Mouse (Mus musculus) hindbrain, embryonic 13.5 days (tissue): ENCODE results near the gene Cdk17. TPM values are rescaled to one million over a fixed set of nuclear protein-coding genes. Genes with fewer than 3 reads are reported as not detected.

Experiments
- ATAC-seq: fragments of 200-750 bp; cut with Nextera tagmentation; 2 replicates; pipeline ENCODE4 v1.8.0; 2017; ENCODE audit warnings: moderate TSS enrichment; ENCODE audit not compliant: low FRiP score
- H3K27ac ChIP-seq: fragments of 300-500 bp; sonication (generic); 2 replicates; pipeline ENCODE4 v1.5.1; 2015; ENCODE audit warnings: inconsistent platforms, mild to moderate bottlenecking, moderate library complexity
- H3K27me3 ChIP-seq: fragments of 300-500 bp; sonication (generic); 2 replicates; pipeline ENCODE4 v1.6.1; 2015; ENCODE audit warnings: mild to moderate bottlenecking, inconsistent platforms
- H3K36me3 ChIP-seq: fragments of 300-500 bp; sonication (generic); 2 replicates; pipeline ENCODE4 v1.6.1; 2015; ENCODE audit warnings: mild to moderate bottlenecking, inconsistent platforms
- H3K4me1 ChIP-seq: fragments of 300-500 bp; sonication (generic); replicated peaks from 2 replicates; pipeline ENCODE4 v1.6.1; 2015; ENCODE audit warnings: inconsistent platforms
- H3K4me2 ChIP-seq: fragments of 300-500 bp; sonication (generic); 2 replicates; pipeline ENCODE4 v1.6.1; 2015; ENCODE audit warnings: inconsistent platforms, mild to moderate bottlenecking, moderate library complexity
- H3K4me3 ChIP-seq: fragments of 300-500 bp; sonication (generic); 2 replicates; pipeline ENCODE4 v1.5.1; 2015; ENCODE audit warnings: mild to moderate bottlenecking, inconsistent platforms
- H3K9ac ChIP-seq: fragments of 300-500 bp; sonication (generic); 2 replicates; pipeline ENCODE4 v1.6.1; 2015; ENCODE audit warnings: mild to moderate bottlenecking, inconsistent platforms
- H3K9me3 ChIP-seq: fragments of 300-500 bp; sonication (generic); 2 replicates; pipeline ENCODE4 v1.6.1; 2016; ENCODE audit warnings: inconsistent platforms
- WGBS: fragments of 180-500 bp; shearing (Covaris S2); methylation state at CpG from one replicate; pipeline ENCODE4 v1.1.7; 2015; 5-methylcytosine and 5-hydroxymethylcytosine counted together
- polyA plus RNA-seq: library from polyadenylated mRNA; unstranded; fragments of >200 nt; fragmentation: Nextera tagmentation; extraction: Ambion mirVana; gene quantifications from 2 replicates; pipeline ENCODE4 v1.2.1, GENCODE M21; 2015

Cdk17 gene
- 40.6 and 47.8 TPM in 2 replicates for polyA plus RNA-seq

- WGBS: under 1% methylated on average over 97 of the region's 97 CpGs
- H3K4me2 ChIP-seq: peak within 1 kb of the TSS; percentile 76
Measured at GRCm38 (mm10) chr10:93160807-93161510, at the start of gene Cdk17. Cdk17 (plus strand) TSS chr10:93160875.

GRCm38 (mm10) chr10:93111412-93111811, 49.3 kb upstream of the Cdk17 start:
- Histone ChIP-seq H3K9ac (no peak overlapping the region), H3K4me2 (no peak overlapping the region), H3K9me3 (no peaks in the 10 kb centered on the region), H3K27me3 (no peaks in the 10 kb centered on the region), H3K4me1 (no peaks in the 10 kb centered on the region), H3K4me3 (no peak overlapping the region), H3K27ac (no peak overlapping the region), H3K36me3 (no peaks in the 10 kb centered on the region)
- WGBS: 43% methylated on average over 8 of the region's 8 CpGs
- ATAC-seq: no peak

More at GRCm38 (mm10) chr10:93160807-93161510, at the start of gene Cdk17:
- no peaks in the 10 kb centered on the region for H3K9me3 ChIP-seq
- H3K9ac ChIP-seq: peak within 1 kb of the TSS; percentile 99
- H3K27me3 ChIP-seq: no peaks in the 10 kb centered on the region
- H3K4me1 ChIP-seq: peaks cover 31% of the 10 kb centered on the region
- no peaks in the 10 kb centered on the region for H3K36me3 ChIP-seq
- H3K27ac ChIP-seq: peak within 1 kb of the TSS; percentile 99
- peak; percentile 69 for ATAC-seq
- peak within 1 kb of the TSS; percentile 97 for H3K4me3 ChIP-seq

- H3K4me1 ChIP-seq: no peaks in the 10 kb centered on the region
- H3K27ac ChIP-seq: no peak overlapping the region
- no peak for ATAC-seq
- H3K9ac ChIP-seq: no peak overlapping the region
- no peaks in the 10 kb centered on the region for H3K9me3 ChIP-seq
- H3K27me3 ChIP-seq: no peaks in the 10 kb centered on the region
- whole genome bisulfite sequencing: 95% methylated on average over 6 of the region's 6 CpGs
- H3K4me3 ChIP-seq: no peak overlapping the region
- H3K36me3 ChIP-seq: no peaks in the 10 kb centered on the region
- H3K4me2 ChIP-seq: no peak overlapping the region
Measured at GRCm38 (mm10) chr10:93112021-93112420, 48.7 kb upstream of the Cdk17 start.

- H3K27ac ChIP-seq: no peak overlapping the region
- no peak for ATAC-seq
- H3K4me3 ChIP-seq: no peak overlapping the region
- 90% methylated on average over 8 of the region's 8 CpGs for WGBS
- H3K9me3 ChIP-seq: no peaks in the 10 kb centered on the region
- H3K36me3 ChIP-seq: no peaks in the 10 kb centered on the region
- no peak overlapping the region for H3K9ac ChIP-seq
- no peaks in the 10 kb centered on the region for H3K4me1 ChIP-seq
- H3K27me3 ChIP-seq: no peaks in the 10 kb centered on the region
- H3K4me2 ChIP-seq: no peak overlapping the region
Measured at GRCm38 (mm10) chr10:93113968-93114367, 46.7 kb upstream of the Cdk17 start.

- Histone ChIP-seq H3K4me3 (no peak overlapping the region), H3K36me3 (no peaks in the 10 kb centered on the region), H3K27ac (no peak overlapping the region), H3K4me2 (no peak overlapping the region), H3K9me3 (no peaks in the 10 kb centered on the region), H3K4me1 (no peaks in the 10 kb centered on the region), H3K27me3 (no peaks in the 10 kb centered on the region), H3K9ac (no peak overlapping the region)
- no peak for ATAC-seq
- 67% methylated on average over 1 of the region's 1 CpGs for WGBS
Measured at GRCm38 (mm10) chr10:93114782-93115181, 45.9 kb upstream of the Cdk17 start.

GRCm38 (mm10) chr10:93115743-93116142, 44.9 kb upstream of the Cdk17 start:
- Histone ChIP-seq H3K36me3 (no peaks in the 10 kb centered on the region), H3K4me2 (no peak overlapping the region), H3K27ac (no peak overlapping the region), H3K9me3 (no peaks in the 10 kb centered on the region), H3K27me3 (no peaks in the 10 kb centered on the region), H3K4me3 (no peak overlapping the region), H3K4me1 (no peaks in the 10 kb centered on the region), H3K9ac (no peak overlapping the region)
- ATAC-seq: no peak
- 100% methylated on average over 1 of the region's 1 CpGs for WGBS

- Histone ChIP-seq H3K36me3 (no peaks in the 10 kb centered on the region), H3K9me3 (no peaks in the 10 kb centered on the region), H3K4me2 (no peak overlapping the region), H3K27ac (no peak overlapping the region), H3K4me1 (no peaks in the 10 kb centered on the region), H3K27me3 (no peaks in the 10 kb centered on the region), H3K9ac (no peak overlapping the region), H3K4me3 (no peak overlapping the region)
- ATAC-seq: no peak
- WGBS: 92% methylated on average over 3 of the region's 3 CpGs
Measured at GRCm38 (mm10) chr10:93116636-93117035, 44.0 kb upstream of the Cdk17 start.

- WGBS: 69% methylated on average over 5 of the region's 5 CpGs
Measured at GRCm38 (mm10) chr10:93119809-93120208, 40.9 kb upstream of the Cdk17 start.

GRCm38 (mm10) chr10:93121262-93121860, 39.3 kb upstream of the Cdk17 start:
- Histone ChIP-seq H3K27me3 (no peaks in the 10 kb centered on the region), H3K27ac (no peak overlapping the region), H3K9me3 (no peaks in the 10 kb centered on the region), H3K4me3 (no peak overlapping the region), H3K4me1 (peaks cover 3% of the 10 kb centered on the region; the same call in 1 of the 2 replicates), H3K4me2 (no peak overlapping the region), H3K36me3 (no peaks in the 10 kb centered on the region), H3K9ac (no peak overlapping the region)
- no peak for ATAC-seq
- 92% methylated on average over 6 of the region's 6 CpGs for WGBS

More at GRCm38 (mm10) chr10:93119809-93120208, 40.9 kb upstream of the Cdk17 start:
- H3K27me3 ChIP-seq: no peaks in the 10 kb centered on the region
- H3K9ac ChIP-seq: no peak overlapping the region
- no peaks in the 10 kb centered on the region for H3K9me3 ChIP-seq
- H3K36me3 ChIP-seq: no peaks in the 10 kb centered on the region
- no peak for ATAC-seq
- H3K4me2 ChIP-seq: no peak overlapping the region
- peak overlapping the region; percentile 59 for H3K27ac ChIP-seq
- peaks cover 3% of the 10 kb centered on the region; the same call in 1 of the 2 replicates for H3K4me1 ChIP-seq
- H3K4me3 ChIP-seq: no peak overlapping the region

GRCm38 (mm10) chr10:93122399-93123184, 38.1 kb upstream of the Cdk17 start:
- peaks cover 3% of the 10 kb centered on the region; the same call in 1 of the 2 replicates for H3K4me1 ChIP-seq
- WGBS: 58% methylated on average over 12 of the region's 12 CpGs
- ATAC-seq: no peak
- no peaks in the 10 kb centered on the region for H3K27me3 ChIP-seq
- H3K4me3 ChIP-seq: no peak overlapping the region
- H3K4me2 ChIP-seq: no peak overlapping the region
- no peak overlapping the region for H3K9ac ChIP-seq
- peak overlapping the region; percentile 48; the same call in 1 of the 2 replicates for H3K27ac ChIP-seq
- H3K36me3 ChIP-seq: no peaks in the 10 kb centered on the region
- no peaks in the 10 kb centered on the region for H3K9me3 ChIP-seq

- Histone ChIP-seq H3K9ac (no peak overlapping the region), H3K36me3 (no peaks in the 10 kb centered on the region), H3K4me1 (peaks cover 3% of the 10 kb centered on the region; the same call in 1 of the 2 replicates), H3K9me3 (no peaks in the 10 kb centered on the region), H3K27me3 (no peaks in the 10 kb centered on the region), H3K27ac (no peak overlapping the region), H3K4me2 (no peak overlapping the region), H3K4me3 (no peak overlapping the region)
- WGBS: 78% methylated on average over 4 of the region's 4 CpGs
- no peak for ATAC-seq
Measured at GRCm38 (mm10) chr10:93123310-93123709, 37.4 kb upstream of the Cdk17 start.

GRCm38 (mm10) chr10:93123957-93124613, 36.6 kb upstream of the Cdk17 start:
- Histone ChIP-seq H3K4me2 (no peak overlapping the region), H3K4me3 (no peak overlapping the region), H3K4me1 (peaks cover 3% of the 10 kb centered on the region; the same call in 1 of the 2 replicates), H3K27me3 (no peaks in the 10 kb centered on the region), H3K9ac (no peak overlapping the region), H3K36me3 (no peaks in the 10 kb centered on the region), H3K27ac (peak overlapping the region; percentile 12; the same call in 1 of the 2 replicates), H3K9me3 (no peaks in the 10 kb centered on the region)
- 75% methylated on average over 12 of the region's 12 CpGs for WGBS
- no peak for ATAC-seq
